Mouse (Mus musculus): ENCODE measurements at regions not wholly inside any gene's neighbourhood (a gene's known extent, or its start where the extent isn't known, plus 50 kb on each side); places are given as distances from the start of the nearest gene placed in this dataset.

- no peak for DNase-seq
Observed at GRCm38 (mm10) chr1:194026958-194027692, 590.9 kb upstream of the Plxna2 start.

- peak; percentile 34 to 44 for DNase-seq
Observed at GRCm38 (mm10) chr1:194026213-194026612, 591.8 kb upstream of the Plxna2 start.

- peak; percentile 89 to 91 for DNase-seq
Observed at GRCm38 (mm10) chr1:194019282-194019681, 598.7 kb upstream of the Plxna2 start.

GRCm38 (mm10) chr1:193992226-193992625 is 622.1 kb upstream of the Camk1g start:
- no peak for DNase-seq

- DNase-seq: no peak
Observed at GRCm38 (mm10) chr1:193989956-193990675, 620.0 kb upstream of the Camk1g start.

GRCm38 (mm10) chr1:193988970-193989904 is 619.1 kb upstream of the Camk1g start:
- DNase-seq: no peak

GRCm38 (mm10) chr1:193980571-193980970 is 610.5 kb upstream of the Camk1g start:
- DNase-seq: no peak

- DNase-seq: no peak
Observed at GRCm38 (mm10) chr1:193971537-193971936, 601.4 kb upstream of the Camk1g start.

GRCm38 (mm10) chr1:193969264-193969908 is 599.3 kb upstream of the Camk1g start:
- DNase-seq: no peak

GRCm38 (mm10) chr1:193967957-193968926 is 598.1 kb upstream of the Camk1g start:
- no peak for DNase-seq

- no peak for DNase-seq
Observed at GRCm38 (mm10) chr1:193966652-193967555, 596.8 kb upstream of the Camk1g start.

- no peak for DNase-seq
Observed at GRCm38 (mm10) chr1:193965278-193965677, 595.2 kb upstream of the Camk1g start.

- DNase-seq: peak in 1 of 2 experiments; percentile 20
Observed at GRCm38 (mm10) chr1:193951936-193952335, 581.8 kb upstream of the Camk1g start.

- no peak for DNase-seq
Observed at GRCm38 (mm10) chr1:193949817-193950216, 579.7 kb upstream of the Camk1g start.

GRCm38 (mm10) chr1:193946953-193947586 is 577.0 kb upstream of the Camk1g start:
- DNase-seq: no peak

GRCm38 (mm10) chr1:193935969-193936368 is 565.9 kb upstream of the Camk1g start:
- peak in 1 of 2 experiments; percentile 4 for DNase-seq

- no peak for DNase-seq
Observed at GRCm38 (mm10) chr1:193934308-193934707, 564.2 kb upstream of the Camk1g start.

- no peak for DNase-seq
Observed at GRCm38 (mm10) chr1:193931131-193931729, 561.1 kb upstream of the Camk1g start.

- DNase-seq: no peak
Observed at GRCm38 (mm10) chr1:193928607-193929006, 558.5 kb upstream of the Camk1g start.
